In the genomic region with DNA sequence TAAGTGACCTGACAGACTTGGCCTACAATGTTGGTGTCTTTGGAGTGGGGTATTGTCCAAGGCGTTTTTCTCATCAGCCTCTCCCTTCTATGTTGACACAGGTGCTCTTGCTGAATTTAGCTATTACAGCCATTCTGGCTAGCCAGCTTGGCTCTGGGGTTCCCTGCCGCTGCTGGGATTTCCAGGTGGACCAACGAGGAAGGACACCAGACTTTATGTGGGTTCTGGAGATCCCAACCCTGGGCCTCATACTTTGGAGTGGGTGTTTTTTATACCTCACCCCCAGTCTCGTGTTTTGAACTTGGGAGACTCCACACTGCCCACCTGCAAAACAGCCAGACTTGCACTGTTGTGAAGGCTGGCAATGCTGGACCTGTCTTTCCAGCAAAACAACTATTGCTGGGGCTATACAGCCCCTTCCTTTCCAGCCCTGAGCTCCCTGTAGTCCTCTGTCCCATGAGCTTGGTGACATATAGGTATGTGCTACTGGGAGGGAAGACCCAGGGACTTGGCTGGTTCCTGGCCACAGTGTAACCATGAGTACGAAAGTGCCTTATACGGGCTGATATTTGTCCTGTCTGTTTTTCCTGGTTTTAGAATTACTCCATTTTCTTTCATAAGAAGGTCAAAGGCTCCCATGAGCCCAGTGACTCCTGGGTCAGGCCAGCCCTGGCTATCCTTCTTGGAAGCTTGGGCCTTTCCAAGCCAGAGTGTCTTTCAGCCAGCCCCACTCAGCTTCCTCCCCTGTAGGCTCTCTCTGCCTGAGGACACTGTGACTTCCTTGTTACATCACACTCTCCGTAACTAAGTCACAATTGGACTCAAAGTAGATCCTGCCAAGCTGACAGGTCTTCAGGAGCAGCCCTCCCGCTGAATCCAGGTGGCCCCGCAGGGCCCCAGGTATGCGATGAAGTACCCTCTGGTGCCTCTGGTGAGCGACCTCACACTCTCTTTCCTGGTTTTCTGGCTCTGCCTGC, we compare ENCODE assay signal across 19 mouse cellular contexts. TPM values are rescaled to one million over a fixed set of nuclear protein-coding genes. Genes with fewer than 3 reads are reported as not detected.
DNase-seq lines count a peak whose midpoint lies in the region; ATAC-seq lines count a peak whose summit lies in the region.
"Had no signal": no experiment of that assay in that cellular context is flagged by ENCODE, and none has a peak within 500 bp of the region (broad histone marks: within the 10 kb centered on the region; RNA-seq: fewer than 3 reads in every experiment).

Gene Adig (plus strand): TSS at position 777 of the 977 bp plus-strand sequence.

- no peak for ATAC-seq in lung, embryonic 15.5 days (ENCODE audit: borderline replicate concordance, extremely low read depth, low FRiP score, low TSS enrichment)
- ATAC-seq in granulocyte monocyte progenitor cell, adult 5-6 weeks (replicated peaks; ENCODE audit: poor library complexity, severe bottlenecking): no peak

- peaks cover 17% of the 10 kb centered on the region for H3K36me3 ChIP-seq in lung, embryonic 15.5 days

- H3K27ac ChIP-seq in lung, embryonic 15.5 days: peak within 1 kb of the TSS; percentile 36
- H3K27ac ChIP-seq: heart, embryonic 10.5 days; liver, embryonic 15.5 days; midbrain, embryonic 10.5 days had no signal

- H3K4me1 ChIP-seq in lung, embryonic 15.5 days: peaks cover 7% of the 10 kb centered on the region; the same call in 1 of the 2 replicates
- H3K4me1 ChIP-seq: liver, embryonic 15.5 days; midbrain, embryonic 10.5 days had no signal

- no peaks in the 10 kb centered on the region for H3K27me3 ChIP-seq in lung, embryonic 15.5 days
- H3K27me3 ChIP-seq: liver, embryonic 15.5 days had no signal

- no peak within 1 kb of the TSS for H3K4me2 ChIP-seq in lung, embryonic 15.5 days
- H3K4me2 ChIP-seq: liver, embryonic 15.5 days had no signal

- no peak for DNase-seq in lung, postnatal 10 days
- peak; percentile 20 for DNase-seq in adrenal gland, adult 8-10 months
- DNase-seq in adrenal gland, postnatal 4 days (ENCODE audit: low spot score in 2 of 2): no peak
- peak; percentile 9 for DNase-seq in mesoderm, embryonic 11.5 days (ENCODE audit: low read depth, low spot score)
- no peak for DNase-seq in B cell, adult 2 months
- no peak for DNase-seq in embryo, embryonic 11 days
- DNase-seq: heart, postnatal 36 days; kidney, postnatal 36 days; left cerebral cortex, postnatal 4 days; right cerebral cortex, adult 18-20 months; thymus, postnatal 36 days had no signal

- no peaks in the 10 kb centered on the region for H3K9me3 ChIP-seq in lung, embryonic 15.5 days
- H3K9me3 ChIP-seq: heart, embryonic 10.5 days; liver, embryonic 15.5 days; midbrain, embryonic 10.5 days had no signal

- WGBS in lung, embryonic 15.5 days: 51% methylated on average over 11 of the region's 11 CpGs

- H3K9ac ChIP-seq in lung, embryonic 15.5 days: no peak within 1 kb of the TSS
- H3K9ac ChIP-seq: liver, embryonic 15.5 days had no signal

- H3K4me3 ChIP-seq in lung, embryonic 15.5 days: no peak within 1 kb of the TSS
- H3K4me3 ChIP-seq: heart, embryonic 10.5 days; liver, embryonic 15.5 days; midbrain, embryonic 10.5 days; myocyte had no signal

RNA-seq across cellular contexts. Expression of gene Adig, which starts in this region (rescaled TPM):
- not detected in 2 replicates for polyA plus RNA-seq in lung, embryonic 15.5 days (2015; fragmentation: Nextera tagmentation; extraction: Ambion mirVana)
- total RNA-seq in adrenal gland, adult 8-10 months (2022): 10 to 100 TPM in 3 of 4 experiments, 1 to 10 TPM in 1; 6.9 to 56.3 (median 40.8) TPM
- 10 to 100 TPM; 15.3 to 22.8 TPM for total RNA-seq in adrenal gland, postnatal 4 days (2021)
- total RNA-seq in granulocyte monocyte progenitor cell, adult 5-6 weeks (2014; fragmentation: Nextera tagmentation): not detected in 2 replicates
- not detected in 2 replicates for total RNA-seq in granulocyte monocyte progenitor cell, adult 5-6 weeks (2017)
- total RNA-seq: CH12.LX; layer of hippocampus, postnatal 25 days; left cerebral cortex, postnatal 4 days had no signal
- polyA plus RNA-seq: heart, embryonic 10.5 days; liver, embryonic 15.5 days; midbrain, embryonic 10.5 days; myocyte had no signal

Comparison
In these comparisons a context has a peak if more than half of its experiments do, and no peak if none do; other contexts are left out.
1. RNA of gene Adig (total RNA-seq): 6.9 to 56.3 TPM in adrenal gland, adult 8-10 months and 15.3 to 22.8 TPM in adrenal gland, postnatal 4 days; not detected in granulocyte monocyte progenitor cell, adult 5-6 weeks; every median in the first group is over 4 times any median in the second.
2. DNase-seq: peak in adrenal gland, adult 8-10 months (single experiment) and mesoderm, embryonic 11.5 days (single experiment); none in lung, postnatal 10 days (single experiment), adrenal gland, postnatal 4 days (0 of 2), B cell, adult 2 months (0 of 2) and embryo, embryonic 11 days (single experiment).